Mouse (Mus musculus) T-helper 17 cell (primary cell): ENCODE data around the gene Zbtb8os.

Experiments
- in situ Hi-C, 2 experiments: fragments of 300-600 bp; cut with MboI, MseI; formaldehyde crosslinking; loops; 1 replicate in 1 of 2; 2 replicates in 1 of 2; pipeline ENCODE4 v1.15.1; 2025; ENCODE audit warnings: high pct_unique_total_duplicates in 2 of 2

The Zbtb8os gene

DNA sequence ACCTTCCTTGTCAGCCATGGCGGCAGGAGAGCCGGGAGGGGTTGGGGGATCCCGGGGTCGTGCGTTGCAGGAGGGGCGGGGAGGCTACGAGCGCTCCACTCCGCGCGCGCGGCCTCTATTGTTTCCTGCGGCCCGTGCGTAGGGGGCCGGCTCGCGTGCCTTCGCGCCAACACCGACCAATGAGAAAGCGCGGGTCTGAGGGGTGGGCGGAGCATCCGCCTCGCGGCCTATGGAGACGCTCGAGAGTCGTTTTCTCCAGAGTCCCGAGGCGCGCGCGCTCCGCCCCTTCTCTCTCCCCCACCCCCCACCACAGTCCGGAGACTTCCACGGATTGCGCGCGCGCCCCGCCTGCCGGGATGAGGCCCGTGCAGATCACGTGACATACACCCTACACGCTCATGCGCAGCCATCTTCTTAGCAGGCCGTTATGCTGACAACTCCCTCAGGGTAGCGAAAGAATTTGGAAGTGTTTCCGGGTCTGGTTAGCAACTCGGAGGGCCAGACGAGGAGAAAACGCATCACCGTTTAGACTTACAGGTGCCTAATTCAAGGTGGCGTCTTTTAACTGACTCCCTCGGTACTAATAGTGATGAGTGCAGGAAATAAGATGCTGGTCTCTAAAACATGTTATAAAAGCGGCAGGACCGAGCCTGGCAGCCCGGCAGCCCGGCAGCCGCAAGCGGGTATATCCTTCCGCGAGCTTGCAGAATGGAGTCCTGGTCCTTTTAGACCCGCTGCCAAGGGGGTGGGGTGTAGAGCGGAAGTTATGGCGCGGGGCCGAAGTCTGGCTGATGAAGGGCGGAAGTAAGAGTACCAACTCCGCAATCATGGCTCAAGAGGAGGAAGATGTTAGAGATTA is at the start of gene Zbtb8os, which contains the start of gene Rbbp4:
Gene Zbtb8os (plus strand): TSS at position 480 of the 859 bp plus-strand sequence.
Gene Rbbp4 (minus strand): TSS at position 155 of the 859 bp plus-strand sequence.
- in situ Hi-C loops = no loop called here

DNA sequence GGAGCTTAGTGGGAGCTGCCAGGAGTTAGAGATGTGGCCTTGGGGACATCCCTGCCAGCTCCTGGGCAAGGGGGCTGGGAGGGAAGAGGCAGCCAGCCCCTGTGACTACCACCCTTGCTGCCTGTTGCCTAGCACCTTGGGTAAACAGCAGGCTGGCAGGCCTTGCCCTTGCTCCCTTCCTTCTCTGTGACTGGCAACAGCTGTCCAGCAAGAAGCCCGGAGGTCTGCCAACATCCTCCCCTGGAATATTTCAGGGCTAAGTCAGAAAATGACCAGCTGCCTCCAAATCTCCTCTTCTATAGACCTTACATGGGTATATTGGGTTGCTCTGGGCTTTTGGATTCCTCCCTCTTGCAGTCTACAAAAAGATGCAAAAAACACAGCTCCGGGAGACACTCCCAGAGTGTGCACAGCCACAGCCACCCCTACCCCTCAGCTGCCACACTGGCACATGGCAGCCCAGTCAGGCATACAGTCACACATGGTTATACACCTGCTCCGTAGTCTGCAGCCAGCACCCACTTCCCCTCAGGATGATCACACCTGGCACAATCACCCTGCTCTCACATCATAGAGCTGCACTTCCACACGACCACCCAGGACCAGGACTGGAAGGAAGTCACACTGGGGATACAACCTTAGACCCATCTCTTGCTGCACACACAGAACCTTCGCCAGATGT is 49.4 kb upstream of the Zbtb8os start:
- in situ Hi-C loops = loop anchor here in 1 of 2 experiments (10.0 kb wide), 1 partner anchor 1269 kb away; no protein-coding TSS in a partner anchor

DNA sequence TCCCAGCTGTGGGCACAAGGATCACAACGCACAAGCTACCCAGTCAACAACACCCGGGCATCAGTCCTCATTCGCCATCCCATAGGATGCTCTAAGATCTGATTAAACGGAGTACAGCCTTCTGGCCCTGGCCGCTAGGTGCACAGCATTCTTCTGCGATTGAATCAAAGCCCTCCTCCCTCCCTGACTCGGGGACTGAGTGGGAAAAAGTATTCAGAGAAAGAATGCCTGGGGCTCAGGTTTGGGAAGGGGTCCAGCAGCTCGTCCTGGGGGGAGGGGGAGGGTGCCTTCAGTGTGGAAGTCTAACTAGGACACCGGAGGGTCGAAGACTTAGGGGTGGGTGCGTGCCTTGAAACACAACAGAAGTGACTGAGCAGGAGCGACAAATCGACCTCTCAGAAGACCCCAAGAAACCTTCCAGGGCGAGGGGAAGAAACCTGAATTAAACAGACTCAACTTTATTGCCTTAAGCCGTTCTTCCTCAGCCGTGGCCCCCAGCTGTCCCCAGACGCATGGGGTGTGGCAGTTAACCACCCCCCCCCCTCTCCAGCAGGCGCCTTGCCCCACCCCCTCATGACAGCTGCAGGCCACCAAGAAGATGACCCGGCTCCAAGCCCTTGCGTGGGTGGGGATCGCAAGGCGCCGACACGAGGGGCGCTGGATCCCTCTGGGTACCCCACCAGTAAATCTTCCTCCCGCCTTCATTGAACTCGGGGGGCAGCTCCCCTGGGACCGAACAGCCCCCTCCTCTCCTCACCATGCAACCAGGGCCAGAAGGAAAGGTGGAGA is 48.6 kb upstream of the Zbtb8os start:
- in situ Hi-C loops = loop anchor here in 1 of 2 experiments (10.0 kb wide), 1 partner anchor 1268 kb away; no protein-coding TSS in a partner anchor

DNA sequence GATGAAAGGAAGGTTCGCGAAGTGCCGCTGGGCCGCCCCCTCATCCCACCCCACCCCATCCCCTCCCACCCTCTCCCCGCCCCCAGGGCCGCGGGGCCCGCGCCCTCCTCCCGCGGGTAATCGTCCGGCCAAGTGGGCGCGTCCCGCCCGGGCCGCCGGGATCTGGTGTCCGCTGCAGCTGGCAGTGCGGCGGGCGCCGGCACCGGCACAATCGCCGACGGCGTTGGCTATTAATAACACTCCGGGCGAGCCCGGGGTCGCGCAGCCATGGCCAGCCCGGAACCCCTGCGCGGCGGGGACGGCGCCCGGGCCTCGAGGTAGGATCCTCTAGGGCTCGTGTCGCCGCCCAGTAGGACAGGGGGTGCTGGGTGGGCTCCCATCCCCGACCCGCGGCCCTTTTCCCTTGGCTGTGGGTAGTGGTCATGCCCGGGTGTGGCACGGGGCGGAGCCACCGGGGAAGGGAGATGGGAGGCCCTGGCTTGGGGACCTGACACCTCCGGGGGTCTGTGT is 48.0 kb upstream of the Zbtb8os start, which contains the start of gene Sync:
Gene Sync (plus strand): TSS at position 146 of the 510 bp plus-strand sequence.
- in situ Hi-C loops = loop anchor here in 1 of 2 experiments (10.0 kb wide), 1 partner anchor 1267 kb away; no protein-coding TSS in a partner anchor

DNA sequence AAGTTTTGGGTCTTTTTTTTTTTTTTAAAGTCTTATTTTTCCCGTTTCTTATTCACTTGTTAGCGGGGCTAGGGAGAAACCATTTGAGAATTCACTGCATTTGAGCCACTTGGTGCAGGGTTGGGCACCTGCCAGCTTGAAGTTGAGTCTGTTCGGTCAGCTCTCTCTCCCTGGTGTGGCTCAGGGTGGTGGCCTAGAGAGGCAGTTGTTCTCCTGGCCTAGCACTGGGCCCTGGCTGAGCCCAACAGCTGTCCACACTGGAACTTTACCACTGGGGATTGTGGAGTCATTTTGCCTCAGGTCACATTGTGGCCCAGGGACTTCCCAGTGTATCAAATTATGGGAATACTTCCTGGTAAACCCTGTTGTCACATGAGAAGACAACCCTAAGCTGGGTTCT is 47.4 kb upstream of the Zbtb8os start:
- in situ Hi-C loops = loop anchor here in 1 of 2 experiments (10.0 kb wide), 1 partner anchor 1267 kb away; no protein-coding TSS in a partner anchor

DNA sequence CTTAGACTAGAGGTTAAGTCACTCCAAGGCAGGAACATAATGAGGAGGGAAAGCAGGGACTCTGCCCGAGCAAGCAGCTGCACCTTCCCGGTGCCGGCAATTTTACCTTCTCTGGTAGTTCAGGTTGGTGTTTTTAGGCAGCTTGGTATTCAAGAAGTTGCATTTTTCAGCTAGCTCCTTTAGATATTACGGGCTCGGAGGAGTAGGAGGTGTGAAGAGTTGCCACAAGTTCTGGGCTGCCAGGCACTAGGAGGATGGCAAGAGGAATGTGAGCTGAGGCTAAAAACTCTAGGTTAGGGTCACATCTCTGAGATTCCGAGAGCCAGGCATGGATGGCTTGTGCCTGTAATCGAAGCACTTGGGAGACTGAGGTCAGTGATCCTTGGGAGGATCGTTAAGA is 45.8 kb upstream of the Zbtb8os start:
- in situ Hi-C loops = loop anchor here in 1 of 2 experiments (10.0 kb wide), 1 partner anchor 1265 kb away; no protein-coding TSS in a partner anchor

DNA sequence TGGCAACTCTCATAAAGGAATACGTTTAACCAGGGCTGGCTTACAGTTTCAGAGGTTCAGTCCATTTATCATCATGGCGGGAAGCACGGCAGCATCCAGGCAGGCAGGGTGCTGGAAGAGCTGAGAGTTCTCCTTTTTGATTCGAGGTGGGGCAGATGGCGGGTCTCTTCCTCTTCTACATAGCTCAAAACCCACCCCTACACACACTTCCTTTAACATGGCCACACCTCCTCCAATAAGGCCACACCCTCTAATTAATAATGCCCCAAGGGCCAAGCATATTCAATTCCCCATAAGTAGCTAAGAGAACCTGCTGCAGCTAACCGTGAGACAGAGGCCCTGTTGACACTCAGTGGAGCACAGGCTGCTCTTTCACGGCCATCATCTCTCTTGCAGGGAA is 42.7 kb upstream of the Zbtb8os start:
- in situ Hi-C loops = no loop called here

DNA sequence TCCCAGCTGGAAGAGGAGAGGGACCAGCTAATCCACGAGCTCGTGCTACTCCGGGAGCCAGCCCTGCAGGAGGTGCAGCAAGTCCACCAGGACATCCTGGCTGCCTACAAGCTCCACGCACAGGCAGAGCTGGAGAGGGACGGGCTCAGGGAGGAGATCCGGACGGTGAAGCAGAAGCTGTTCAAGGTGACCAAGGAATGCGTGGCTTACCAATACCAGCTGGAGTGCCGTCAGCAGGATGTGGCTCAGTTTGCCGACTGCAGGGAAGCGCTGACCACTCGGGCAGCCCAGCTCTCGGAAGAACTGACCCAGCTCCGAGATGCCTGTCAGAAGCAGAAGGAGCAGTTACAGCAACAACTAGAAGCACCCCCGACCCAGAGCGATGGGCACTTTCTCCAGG is 41.8 kb upstream of the Zbtb8os start:
- in situ Hi-C loops = no loop called here

DNA sequence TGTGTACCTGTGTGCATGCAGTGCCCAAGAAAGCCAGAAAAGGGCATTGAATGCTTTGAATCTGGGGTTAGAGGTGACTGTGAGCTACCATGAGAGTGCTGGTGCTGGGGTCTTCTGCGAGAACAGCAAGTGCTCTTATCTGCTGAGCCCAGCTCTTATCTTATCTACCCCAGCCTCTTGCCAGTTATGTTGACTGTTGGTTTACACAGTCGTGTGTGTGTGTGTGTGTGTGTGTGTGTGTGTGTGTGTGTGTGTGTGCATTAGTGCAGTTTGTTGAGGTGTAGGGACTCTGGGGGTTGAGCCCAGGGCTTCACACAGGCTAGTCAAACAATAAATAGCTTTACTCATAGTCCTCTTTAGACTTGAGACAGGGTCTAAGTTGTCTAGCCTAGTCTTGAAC is 40.3 kb upstream of the Zbtb8os start:
- in situ Hi-C loops = no loop called here

DNA sequence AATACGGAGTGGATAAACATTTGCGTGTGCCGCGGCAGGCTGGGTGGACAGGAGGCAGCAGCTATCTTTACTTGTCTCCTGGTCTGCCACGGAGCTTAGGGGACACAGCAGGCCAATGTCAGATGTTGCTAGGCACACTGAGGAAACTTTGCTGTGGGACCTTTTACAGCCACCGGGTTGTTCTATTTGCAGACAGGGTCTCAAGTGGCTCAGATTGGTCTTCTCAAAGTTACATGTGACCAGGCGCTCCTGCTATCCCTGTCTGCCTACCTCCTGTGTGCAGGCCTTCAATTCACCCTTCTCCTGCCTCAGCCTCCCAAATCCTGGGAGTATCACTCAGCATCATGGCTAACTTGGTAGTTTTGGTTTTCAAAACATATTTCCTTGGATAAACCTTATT is 39.4 kb upstream of the Zbtb8os start:
- in situ Hi-C loops = no loop called here

DNA sequence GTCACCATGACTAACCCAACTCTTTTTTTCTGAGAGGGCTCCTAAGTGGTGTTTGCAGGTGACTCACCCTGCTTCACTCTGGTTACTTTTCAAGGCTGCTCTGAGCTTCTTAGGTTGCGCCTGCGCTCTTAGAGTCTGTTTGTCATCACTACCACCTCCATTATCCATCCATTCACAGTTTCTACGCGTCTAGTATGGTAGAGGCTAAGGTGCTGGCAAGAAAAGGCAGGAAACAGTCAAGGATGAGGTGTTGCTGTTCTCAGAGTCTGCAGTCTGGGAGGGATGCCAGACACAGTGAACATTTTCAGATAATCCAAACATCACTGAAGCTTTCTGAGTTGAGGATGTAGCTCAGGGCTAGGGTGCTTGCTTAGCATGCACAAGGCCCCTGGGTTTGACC is 37.8 kb upstream of the Zbtb8os start:
- in situ Hi-C loops = no loop called here

DNA sequence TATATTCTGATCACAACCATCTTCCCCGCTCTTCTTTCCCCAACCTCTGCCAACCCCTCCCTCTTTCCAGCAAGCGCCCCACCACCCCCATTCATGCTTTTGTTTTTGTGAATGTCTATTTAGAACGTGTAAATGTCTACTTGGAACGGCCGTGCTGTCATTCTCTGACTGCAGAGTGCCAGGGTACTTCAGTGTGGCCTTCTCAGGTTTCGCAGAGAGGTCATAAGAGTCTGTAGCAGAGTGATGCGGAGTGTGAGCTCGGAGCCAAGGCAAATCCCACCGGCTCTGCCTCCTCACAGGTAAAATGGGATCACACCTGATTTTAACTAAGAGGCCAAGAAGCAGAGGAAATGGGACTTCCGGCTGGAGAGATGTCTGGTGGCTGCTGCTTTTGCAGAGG is 36.4 kb upstream of the Zbtb8os start:
- in situ Hi-C loops = no loop called here

DNA sequence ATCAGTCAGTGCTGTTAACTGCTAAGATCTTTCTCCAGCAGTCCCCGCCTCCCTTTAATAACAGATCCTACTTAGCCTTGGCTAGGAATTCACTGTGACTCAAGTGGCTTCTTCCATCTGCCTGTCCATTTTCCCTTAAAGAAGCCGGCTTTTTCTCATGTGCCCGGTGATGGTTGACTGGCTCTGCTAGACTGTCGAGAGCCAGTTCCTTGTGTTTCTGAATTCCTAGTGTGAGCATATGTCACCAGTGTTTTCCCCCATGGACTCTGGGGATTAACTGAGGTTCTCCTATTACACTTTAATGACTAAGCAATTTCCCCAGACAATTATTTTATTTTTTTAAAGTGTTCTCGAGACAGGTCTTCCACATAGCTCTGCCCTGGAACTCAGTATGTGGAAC is 32.1 kb upstream of the Zbtb8os start:
- in situ Hi-C loops = no loop called here

DNA sequence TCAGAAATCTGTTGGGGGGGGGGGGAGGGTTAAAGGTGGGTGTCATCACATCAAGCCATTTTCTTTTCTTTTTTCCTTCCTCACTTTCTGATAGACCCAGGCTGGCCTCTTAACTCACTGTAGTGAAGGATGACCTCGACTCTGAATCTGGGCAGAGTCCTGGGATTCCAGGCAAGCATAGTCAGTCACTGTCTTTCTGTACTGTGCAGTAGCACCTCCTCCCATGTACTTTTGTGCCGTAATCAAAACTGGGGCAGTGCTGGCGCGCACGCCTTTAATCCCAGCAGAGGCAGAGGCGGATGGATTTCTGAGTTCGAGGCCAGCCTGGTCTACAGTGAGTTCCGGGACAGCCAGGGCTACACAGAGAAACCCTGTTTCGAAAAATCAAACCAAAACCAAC is 31.7 kb upstream of the Zbtb8os start:
- in situ Hi-C loops = no loop called here

DNA sequence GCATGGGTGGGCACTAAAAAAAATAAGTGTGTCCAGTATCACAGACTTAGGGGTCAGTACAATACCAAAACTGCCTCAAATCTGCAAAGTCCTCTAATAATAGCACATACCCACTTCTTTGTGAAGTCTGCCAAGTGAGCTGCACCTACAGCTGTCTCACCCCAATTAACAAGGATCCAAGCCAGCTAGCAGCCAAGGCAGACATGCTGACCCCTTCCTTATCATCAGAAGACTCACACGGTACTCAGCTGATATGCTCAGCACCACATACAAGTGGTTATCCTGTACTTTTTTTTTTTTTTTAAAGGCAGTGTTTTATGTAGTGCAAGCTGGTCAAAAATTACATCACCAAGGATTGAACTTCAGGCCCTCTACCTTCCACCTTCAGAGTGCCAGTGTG is 31.2 kb upstream of the Zbtb8os start:
- in situ Hi-C loops = no loop called here

DNA sequence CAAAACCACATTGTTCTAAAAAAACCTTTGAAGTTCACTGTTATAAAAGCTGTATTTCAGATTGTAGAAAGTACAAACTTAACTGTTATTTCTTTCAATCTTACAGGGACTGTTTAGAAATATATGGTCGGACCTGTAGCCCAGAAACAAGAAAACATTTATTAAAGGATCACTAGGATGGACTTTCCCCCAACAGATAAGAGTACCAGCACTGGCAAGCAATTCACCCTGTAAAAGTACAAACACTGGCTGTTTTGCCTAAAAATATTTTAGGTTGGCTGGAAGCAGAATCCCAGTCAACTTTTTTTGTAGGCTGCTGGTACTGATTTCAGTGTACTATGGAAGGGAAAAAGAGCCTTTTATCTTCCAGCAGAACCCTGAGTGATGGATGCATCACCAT is 27.6 kb upstream of the Zbtb8os start:
- in situ Hi-C loops = no loop called here

DNA sequence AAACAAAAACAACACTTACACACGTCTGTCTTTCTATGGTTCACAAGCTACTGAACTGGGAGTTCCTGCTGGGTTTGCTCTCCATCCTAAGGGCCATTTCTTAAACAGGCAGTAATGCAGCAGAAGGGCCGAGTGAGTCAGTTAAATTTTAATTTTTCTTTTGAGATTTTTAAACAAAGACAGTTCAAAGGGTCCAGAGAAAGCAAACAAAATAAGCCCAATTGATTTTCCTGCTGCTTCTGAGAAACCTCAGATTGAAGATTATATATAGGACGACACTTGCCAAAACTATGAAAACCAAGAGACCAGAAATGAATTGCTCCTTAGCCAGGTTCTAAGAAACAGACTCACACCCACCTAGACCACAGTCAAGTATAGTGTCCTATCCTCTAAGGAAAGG is 21.6 kb upstream of the Zbtb8os start:
- in situ Hi-C loops = loop anchor here in 1 of 2 experiments (5.0 kb wide), 1 partner anchor 102 kb away; no protein-coding TSS in a partner anchor

DNA sequence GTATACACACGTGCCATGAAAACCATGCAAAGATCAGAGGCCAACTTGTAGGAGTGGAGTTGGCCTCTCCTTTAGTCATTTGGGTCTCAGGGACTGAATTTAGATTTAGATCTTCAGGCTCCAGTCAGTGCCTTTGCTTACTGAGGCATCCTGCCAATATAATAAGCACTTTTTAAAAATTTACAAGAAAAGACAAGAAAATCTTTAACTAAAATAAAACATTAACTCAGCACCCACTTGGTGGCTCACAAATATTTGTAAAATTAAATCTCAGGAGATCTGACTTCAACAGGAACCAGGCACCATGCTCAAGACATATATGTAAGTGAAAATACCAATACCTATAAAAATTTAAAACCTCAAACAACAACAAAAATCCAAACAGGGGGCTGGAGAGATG is 14.6 kb upstream of the Zbtb8os start:
- in situ Hi-C loops = no loop called here

DNA sequence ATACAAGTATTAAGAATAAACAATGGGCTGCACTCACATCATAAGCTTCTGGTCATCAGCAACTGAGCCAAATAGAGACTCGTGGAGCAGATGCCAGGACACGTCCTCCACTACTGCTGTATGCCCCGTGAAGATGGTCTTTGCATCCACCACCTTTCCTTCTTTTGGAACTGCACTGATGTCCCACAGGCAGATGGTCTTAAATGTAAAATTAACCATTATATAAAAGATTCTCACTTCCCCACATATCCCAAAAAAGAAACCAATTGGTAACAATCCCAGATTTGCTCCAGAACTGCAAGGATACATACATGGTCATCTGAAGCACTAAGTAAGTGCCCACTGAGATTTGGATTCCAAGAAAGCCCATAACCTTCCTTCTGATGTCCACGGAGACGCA is 13.5 kb upstream of the Zbtb8os start:
- in situ Hi-C loops = no loop called here

DNA sequence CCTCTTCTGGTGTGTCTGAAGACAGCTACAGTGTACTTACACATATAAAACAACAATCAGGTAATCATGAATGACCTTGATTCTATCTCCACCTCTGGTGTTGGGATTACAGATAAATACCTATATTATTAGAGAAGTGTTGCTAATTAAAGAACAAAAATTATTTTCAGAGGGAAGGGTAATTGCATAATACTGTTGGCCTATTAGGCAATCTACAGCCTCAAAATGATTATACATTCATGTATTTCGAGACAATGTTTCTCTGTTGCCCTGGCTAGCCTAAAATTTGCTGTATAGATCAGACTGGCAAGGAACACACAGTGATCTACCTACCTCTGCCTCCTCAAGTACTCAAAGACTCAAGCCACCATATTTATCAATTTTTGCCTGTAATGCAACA is 12.0 kb upstream of the Zbtb8os start:
- in situ Hi-C loops = no loop called here

DNA sequence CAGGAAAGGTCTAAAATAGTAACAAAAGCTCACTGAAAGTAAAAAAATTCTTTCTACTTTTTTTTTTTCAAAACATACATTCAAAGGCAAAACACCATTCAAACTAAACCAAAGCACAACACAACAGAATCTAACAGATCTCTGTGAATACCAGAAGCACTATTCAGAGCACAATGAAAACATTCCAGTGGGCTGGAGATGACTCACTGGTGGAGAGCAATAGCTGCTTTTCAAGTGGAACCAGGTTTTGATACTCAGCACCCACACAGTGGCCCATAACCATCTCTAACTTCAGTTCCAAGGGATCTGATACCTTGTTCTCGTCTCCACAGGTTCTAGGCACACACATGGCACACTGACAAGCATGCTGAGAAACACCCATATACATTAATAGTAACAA is 10.7 kb upstream of the Zbtb8os start:
- in situ Hi-C loops = no loop called here
